Mouse (Mus musculus) MEL (cell line): ENCODE data around the gene Gm45521. TPM values are rescaled to one million over a fixed set of nuclear protein-coding genes. Genes with fewer than 3 reads are reported as not detected.

ENCODE experiments used
- DNase-seq: peaks from one replicate; pipeline ENCODE4 v3.0.0; 2011; ENCODE audit warnings: low read depth, low spot score
- H3K27ac ChIP-seq: 2 replicates; pipeline ENCODE4 v1.5.1; 2012; ENCODE audit warnings: low read depth, mild to moderate bottlenecking, control low read depth, low read length, moderate library complexity; ENCODE audit not compliant: control insufficient read depth
- H3K27me3 ChIP-seq, 2 experiments: fragments of 150-350 bp in 1 of 2; sonication (generic) in 1 of 2; 2 replicates each; pipeline ENCODE4 v1.6.1; 2012; ENCODE audit warnings: low read length in 2 of 2, mild to moderate bottlenecking in 2 of 2, improper control_type of control experiment in 1 of 2, moderate library complexity in 1 of 2; ENCODE audit not compliant: insufficient read depth in 2 of 2, control insufficient read depth in 1 of 2
- H3K36me3 ChIP-seq, 2 experiments: 2 replicates each; pipeline ENCODE4 v1.6.1; 2012 to 2014; ENCODE audit warnings: low read length in 2 of 2, improper control_type of control experiment in 1 of 2, inconsistent platforms in 1 of 2, mild to moderate bottlenecking in 1 of 2; ENCODE audit not compliant: insufficient read depth in 2 of 2, control insufficient read depth in 1 of 2
- H3K4me1 ChIP-seq, 2 experiments: fragments of 150-350 bp in 1 of 2; sonication (generic) in 1 of 2; 2 replicates each; pipeline ENCODE4 v1.6.1; 2012; ENCODE audit warnings: low read length in 2 of 2, improper control_type of control experiment in 1 of 2, mild to moderate bottlenecking in 1 of 2; ENCODE audit not compliant: insufficient read depth in 2 of 2, control insufficient read depth in 1 of 2
- H3K4me3 ChIP-seq, 2 experiments: fragments of 150-350 bp in 1 of 2; sonication (generic) in 1 of 2; 2 replicates each; pipeline ENCODE4 v1.5.1; 2012; ENCODE audit warnings: low read depth in 2 of 2, low read length in 2 of 2, mild to moderate bottlenecking in 2 of 2, moderate library complexity in 2 of 2, control low read depth in 1 of 2, improper control_type of control experiment in 1 of 2; ENCODE audit not compliant: control insufficient read depth in 1 of 2, insufficient read depth in 1 of 2
- H3K79me2 ChIP-seq: 2 replicates; pipeline ENCODE4 v1.6.1; 2012; ENCODE audit warnings: mild to moderate bottlenecking, low read length, moderate library complexity; ENCODE audit not compliant: control insufficient read depth, poor library complexity, insufficient read depth
- H3K9ac ChIP-seq: 2 replicates; pipeline ENCODE4 v1.6.1; 2012; ENCODE audit warnings: low read depth, mild to moderate bottlenecking, control low read depth, low read length, moderate library complexity; ENCODE audit not compliant: control insufficient read depth, poor library complexity, severe bottlenecking
- H3K9me3 ChIP-seq: fragments of 150-350 bp; sonication (generic); replicated peaks from 2 replicates; pipeline ENCODE4 v1.6.1; 2012; ENCODE audit warnings: mild to moderate bottlenecking, low read length, improper control_type of control experiment, moderate library complexity; ENCODE audit not compliant: insufficient read depth
- CHD1 ChIP-seq: IDR thresholded peaks from 2 replicates; pipeline ENCODE4 v1.6.1; 2012; ENCODE audit warnings: low read depth, mild to moderate bottlenecking, inconsistent platforms, low read length, improper control_type of control experiment
- CHD2 ChIP-seq: IDR thresholded peaks from 2 replicates; pipeline ENCODE4 v1.6.1; 2011; ENCODE audit warnings: low read length, improper control_type of control experiment
- CTCF ChIP-seq, 3 experiments: IDR thresholded peaks in 2 of 3; conservative IDR thresholded peaks in 1 of 3; 2 replicates each; pipeline ENCODE4 v1.5.1; 2011 to 2012; ENCODE audit warnings: low read length in 3 of 3, low read depth in 2 of 3, mild to moderate bottlenecking in 2 of 3, improper control_type of control experiment in 1 of 3, inconsistent platforms in 1 of 3, mixed read lengths in 1 of 3, moderate library complexity in 1 of 3; ENCODE audit not compliant: control insufficient read depth in 1 of 3, insufficient read depth in 1 of 3, poor library complexity in 1 of 3, severe bottlenecking in 1 of 3
- ELF1 ChIP-seq: IDR thresholded peaks from 2 replicates; pipeline ENCODE4 v1.6.1; 2014; ENCODE audit warnings: low read depth, mild to moderate bottlenecking, inconsistent platforms, low read length, improper control_type of control experiment, moderate library complexity
- ETS1 ChIP-seq: IDR thresholded peaks from 2 replicates; pipeline ENCODE4 v1.6.1; 2012; ENCODE audit warnings: low read depth, mild to moderate bottlenecking, inconsistent platforms, low read length, improper control_type of control experiment, moderate library complexity
- GABPA ChIP-seq: IDR thresholded peaks from 2 replicates; pipeline ENCODE4 v1.6.1; 2012; ENCODE audit warnings: low read depth, mild to moderate bottlenecking, inconsistent platforms, low read length, improper control_type of control experiment, moderate library complexity
- HCFC1 ChIP-seq: IDR thresholded peaks from 2 replicates; pipeline ENCODE4 v1.6.1; 2012; ENCODE audit warnings: low read depth, mild to moderate bottlenecking, inconsistent platforms, low read length, improper control_type of control experiment, moderate library complexity
- JUND ChIP-seq: IDR thresholded peaks from 2 replicates; pipeline ENCODE4 v1.6.1; 2011; ENCODE audit warnings: low read depth, mild to moderate bottlenecking, improper control_type of control experiment, low read length
- MAFK ChIP-seq: IDR thresholded peaks from 2 replicates; pipeline ENCODE4 v1.6.1; 2011; ENCODE audit warnings: low read depth, mild to moderate bottlenecking, low read length, improper control_type of control experiment, borderline replicate concordance
- MAX ChIP-seq: IDR thresholded peaks from 2 replicates; pipeline ENCODE4 v1.6.1; 2011; ENCODE audit warnings: low read length, improper control_type of control experiment
- MAZ ChIP-seq: IDR thresholded peaks from 2 replicates; pipeline ENCODE4 v1.6.1; 2012; ENCODE audit warnings: low read depth, mild to moderate bottlenecking, inconsistent platforms, low read length, improper control_type of control experiment
- MEF2A ChIP-seq: IDR thresholded peaks from 2 replicates; pipeline ENCODE4 v1.6.1; 2014; ENCODE audit warnings: low read depth, mild to moderate bottlenecking, inconsistent platforms, low read length, improper control_type of control experiment; ENCODE audit not compliant: poor library complexity, insufficient replicate concordance, severe bottlenecking; ENCODE audit errors: extremely low read depth
- MYB ChIP-seq: IDR thresholded peaks from 2 replicates; pipeline ENCODE4 v1.6.1; 2011; ENCODE audit warnings: mild to moderate bottlenecking, low read depth, low read length, improper control_type of control experiment
- NELFE ChIP-seq: IDR thresholded peaks from 2 replicates; pipeline ENCODE4 v1.6.1; 2011; ENCODE audit warnings: low read depth, low read length, improper control_type of control experiment
- NRF1 ChIP-seq: IDR thresholded peaks from 2 replicates; pipeline ENCODE4 v1.6.1; 2014; ENCODE audit warnings: low read depth, mild to moderate bottlenecking, inconsistent platforms, low read length, improper control_type of control experiment, moderate library complexity; ENCODE audit not compliant: poor library complexity, insufficient read depth, severe bottlenecking
- POLR2A ChIP-seq, 2 experiments: IDR thresholded peaks; 2 replicates each; pipeline ENCODE4 v1.6.1; 2011 to 2012; ENCODE audit warnings: low read length in 2 of 2, mild to moderate bottlenecking in 2 of 2, control low read depth in 1 of 2, improper control_type of control experiment in 1 of 2, low read depth in 1 of 2, moderate library complexity in 1 of 2; ENCODE audit not compliant: control insufficient read depth in 1 of 2, insufficient read depth in 1 of 2, poor library complexity in 1 of 2
- POLR2AphosphoS2 ChIP-seq: IDR thresholded peaks from 2 replicates; pipeline ENCODE4 v1.6.1; 2011; ENCODE audit warnings: low read length, improper control_type of control experiment
- POLR2AphosphoS5 ChIP-seq: IDR thresholded peaks from 2 replicates; pipeline ENCODE4 v1.6.1; 2012; ENCODE audit warnings: low read depth, borderline replicate concordance, mild to moderate bottlenecking, inconsistent platforms, low read length, moderate library complexity, mixed read lengths
- RAD21 ChIP-seq: IDR thresholded peaks from 2 replicates; pipeline ENCODE4 v1.6.1; 2011; ENCODE audit warnings: mild to moderate bottlenecking, low read depth, low read length, improper control_type of control experiment
- RCOR1 ChIP-seq: IDR thresholded peaks from 2 replicates; pipeline ENCODE4 v1.6.1; 2012; ENCODE audit warnings: low read depth, mild to moderate bottlenecking, inconsistent platforms, low read length, improper control_type of control experiment
- SMC3 ChIP-seq: IDR thresholded peaks from 2 replicates; pipeline ENCODE4 v1.6.1; 2011; ENCODE audit warnings: low read depth, low read length, improper control_type of control experiment
- TAL1 ChIP-seq: IDR thresholded peaks from 2 replicates; pipeline ENCODE4 v1.6.1; 2012; ENCODE audit warnings: mild to moderate bottlenecking, inconsistent platforms, low read length, moderate library complexity, mixed read lengths
- TBP ChIP-seq: IDR thresholded peaks from 2 replicates; pipeline ENCODE4 v1.8.0; 2011; ENCODE audit warnings: low read depth, low read length, improper control_type of control experiment
- TCF12 ChIP-seq: IDR thresholded peaks from 2 replicates; pipeline ENCODE4 v1.6.1; 2014; ENCODE audit warnings: low read depth, mild to moderate bottlenecking, inconsistent platforms, low read length, improper control_type of control experiment, moderate library complexity
- UBTF ChIP-seq: IDR thresholded peaks from 2 replicates; pipeline ENCODE4 v1.6.1; 2012; ENCODE audit warnings: low read depth, mild to moderate bottlenecking, inconsistent platforms, low read length, improper control_type of control experiment, moderate library complexity, borderline replicate concordance; ENCODE audit not compliant: insufficient read depth
- USF1 ChIP-seq: IDR thresholded peaks from 2 replicates; pipeline ENCODE4 v1.6.1; 2014; ENCODE audit warnings: low read depth, mild to moderate bottlenecking, inconsistent platforms, low read length, improper control_type of control experiment, moderate library complexity
- ZC3H11A ChIP-seq: IDR thresholded peaks from 2 replicates; pipeline ENCODE4 v1.6.1; 2012; ENCODE audit warnings: low read depth, mild to moderate bottlenecking, inconsistent platforms, low read length, improper control_type of control experiment
- ZMIZ1 ChIP-seq: IDR thresholded peaks from 2 replicates; pipeline ENCODE4 v1.6.1; 2012; ENCODE audit warnings: low read depth, mild to moderate bottlenecking, inconsistent platforms, low read length, improper control_type of control experiment, moderate library complexity
- ZNF384 ChIP-seq: IDR thresholded peaks from 2 replicates; pipeline ENCODE4 v1.6.1; 2012; ENCODE audit warnings: low read depth, mild to moderate bottlenecking, inconsistent platforms, low read length, improper control_type of control experiment
- polyA plus RNA-seq, 2 experiments: library from polyadenylated mRNA; stranded (reverse) in 1 of 2; unstranded in 1 of 2; fragments of >175 nt in 1 of 2; fragments of >200 nt in 1 of 2; gene quantifications; 2 replicates each; pipeline versions ENCODE4 v1.2.1 to v1.2.4; 2012; ENCODE audit warnings: low replicate concordance in 2 of 2, low read depth in 1 of 2; ENCODE audit not compliant: insufficient read length in 2 of 2, insufficient read depth in 1 of 2, missing spikeins in 1 of 2
- total RNA-seq: library from RNA; depleted of rRNA; stranded (reverse); fragments of 300-350 nt; gene quantifications from 2 replicates; pipeline ENCODE4 v1.2.3, GENCODE M21; 2012

Gene Gm45521
- total and polyA plus RNA-seq, 3 experiments: not detected

- Histone ChIP-seq H3K27me3 (no peaks in the 10 kb centered on the region), H3K9me3 (no peaks in the 10 kb centered on the region), H3K79me2 (no peaks in the 10 kb centered on the region), H3K9ac (no peak overlapping the region), H3K36me3 (no peaks in the 10 kb centered on the region), H3K4me3 (no peak overlapping the region), H3K4me1 (no peaks in the 10 kb centered on the region)
- no peak for TF ChIP-seq MYB
- TF ChIP-seq RCOR1: no peak
- TF ChIP-seq CHD2: no peak
- TF ChIP-seq POLR2A (IDR thresholded peaks at IDR 0.05; ENCODE audit: control insufficient read depth in 1 of 2, insufficient read depth in 1 of 2, low read depth in 1 of 2, low read length in 2 of 2, poor library complexity in 1 of 2): no peak
- no peak for TF ChIP-seq RAD21
- TF ChIP-seq TAL1: no peak
- no peak for TF ChIP-seq TBP
- TF ChIP-seq MAFK: no peak
- no peak for TF ChIP-seq JUND
- no peak for TF ChIP-seq ZMIZ1
- no peak for TF ChIP-seq UBTF
- no peak for TF ChIP-seq ZC3H11A
- TF ChIP-seq ETS1: no peak
- no peak for TF ChIP-seq NRF1
- TF ChIP-seq MAZ: no peak
- no peak for TF ChIP-seq USF1
- TF ChIP-seq SMC3: no peak
- TF ChIP-seq HCFC1: no peak
- TF ChIP-seq, all 39 proteins: peak for 0
- no peak for DNase-seq
- H3K27ac ChIP-seq: no peak overlapping the region
Observed at GRCm38 (mm10) chr14:7945261-7945660, 11.8 kb upstream of the Gm45521 start.

DNA sequence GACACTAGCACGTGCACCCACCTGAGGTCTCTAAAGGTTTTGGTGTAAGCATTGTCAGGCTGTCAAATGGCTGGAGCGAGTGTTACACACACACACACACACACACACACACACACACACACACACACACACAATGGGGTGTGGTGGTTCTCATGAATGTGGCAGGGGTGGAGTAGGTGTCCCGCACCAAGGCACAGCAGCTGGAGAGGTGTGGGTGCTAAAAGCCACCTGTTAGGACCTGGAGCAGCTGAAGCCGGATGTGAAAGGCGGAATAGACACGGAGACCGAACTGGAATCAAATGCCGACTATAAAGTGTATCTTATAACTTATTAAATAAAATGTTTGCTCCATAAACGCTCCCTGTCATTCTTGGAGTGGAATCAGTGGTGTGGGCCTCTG lies 5.9 kb upstream of the Gm45521 start:
- H3K27me3 ChIP-seq: no peaks in the 10 kb centered on the region
- TF ChIP-seq TBP (no peak), ZMIZ1 (no peak), ZNF384 (no peak), MAX (no peak), RCOR1 (no peak), CTCF (IDR thresholded peaks at IDR 0.05 in 2 of 3, conservative IDR thresholded peaks at IDR 0.05 in 1 of 3; ENCODE audit: control insufficient read depth in 1 of 3, insufficient read depth in 1 of 3, low read depth in 2 of 3, low read length in 3 of 3, poor library complexity in 1 of 3, severe bottlenecking in 1 of 3) (no peak), TCF12 (no peak), ELF1 (no peak), POLR2AphosphoS2 (no peak), CHD1 (no peak), MEF2A (no peak), NELFE (no peak), CHD2 (no peak), POLR2AphosphoS5 (no peak), USF1 (no peak), POLR2A (IDR thresholded peaks at IDR 0.05; ENCODE audit: control insufficient read depth in 1 of 2, insufficient read depth in 1 of 2, low read depth in 1 of 2, low read length in 2 of 2, poor library complexity in 1 of 2) (no peak), GABPA (no peak)
- TF ChIP-seq, all 39 proteins: peak for 0
- no peak overlapping the region for H3K27ac ChIP-seq
- no peak overlapping the region for H3K9ac ChIP-seq
- no peaks in the 10 kb centered on the region for H3K79me2 ChIP-seq
- H3K36me3 ChIP-seq: no peaks in the 10 kb centered on the region
- no peak for DNase-seq
- H3K4me1 ChIP-seq: no peaks in the 10 kb centered on the region
- no peak overlapping the region for H3K4me3 ChIP-seq
- H3K9me3 ChIP-seq: no peaks in the 10 kb centered on the region
